Mouse (Mus musculus): ENCODE results near the gene Ssmem1. TPM values are rescaled to one million over a fixed set of nuclear protein-coding genes. Genes with fewer than 3 reads are reported as not detected.

Ssmem1 gene
- polyA plus RNA-seq, 1 experiment from 2014 or later: not detected

DNA sequence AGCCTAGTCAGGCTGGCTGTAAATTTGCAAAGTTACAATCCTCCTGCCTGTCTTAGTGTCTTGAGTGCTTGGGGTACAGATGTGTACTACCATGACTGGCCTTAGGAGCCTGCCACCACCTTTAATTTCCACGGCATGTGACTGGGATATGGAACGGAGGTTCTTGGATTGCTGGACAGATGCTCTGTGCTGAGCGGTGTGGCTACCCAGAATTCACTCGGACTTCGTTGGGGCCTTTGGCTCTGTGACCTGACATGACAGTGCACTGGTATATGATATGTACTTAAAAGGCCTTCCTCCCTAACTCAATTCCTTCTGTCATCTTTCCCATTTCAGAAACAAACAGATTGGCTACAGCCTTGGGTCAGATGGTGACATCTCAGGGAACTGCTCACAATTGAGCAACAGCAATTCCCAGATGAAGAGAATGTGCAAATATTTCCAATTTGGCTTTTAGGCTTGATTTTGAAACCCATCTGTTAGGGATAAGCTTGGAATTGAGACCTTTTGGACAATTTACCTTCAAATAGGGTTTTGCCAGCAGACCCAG lies 45.0 kb downstream of the Ssmem1 start:
- Histone ChIP-seq H3K4me1 (replicated peaks) (peaks cover 39% of the 10 kb centered on the region), H3K36me3 (peaks cover 14% of the 10 kb centered on the region), H3K27me3 (no peaks in the 10 kb centered on the region), H3K4me3 (replicated peaks) (no peak overlapping the region), H3K4me2 (no peak overlapping the region), H3K9me3 (0 out of 2 replicates have a peak, but pooled peaks cover 4% of the 10 kb centered on the region), H3K27ac (peak overlapping the region; percentile 51; the same call in 1 of the 2 replicates), H3K9ac (replicated peaks) (no peak overlapping the region)
- ATAC-seq (ENCODE audit: insufficient number of reproducible peaks, insufficient read depth, low FRiP score, low TSS enrichment, low read depth): no peak
- WGBS: 80% methylated on average over 5 of the region's 5 CpGs

DNA sequence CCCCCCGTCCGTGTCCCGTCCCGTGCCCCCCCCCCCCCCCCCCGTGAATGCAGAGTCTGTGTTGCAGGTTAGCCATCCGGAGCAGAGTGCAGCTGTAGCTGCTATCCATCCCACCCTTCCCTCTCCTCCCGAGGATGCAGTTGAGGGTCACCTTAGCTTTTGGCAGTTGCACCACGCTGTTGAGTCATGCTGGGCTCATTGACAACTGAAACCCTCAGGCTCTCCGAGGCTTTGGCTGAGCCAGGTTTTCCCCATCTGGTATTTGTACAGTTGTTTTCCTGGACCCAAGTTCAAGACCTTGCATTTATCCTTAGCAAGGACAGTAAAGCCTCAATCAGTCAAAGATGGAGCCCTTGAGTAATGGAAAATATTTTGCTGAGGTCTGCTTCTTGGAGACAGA lies 46.4 kb downstream of the Ssmem1 start:
- ATAC-seq (ENCODE audit: insufficient number of reproducible peaks, insufficient read depth, low FRiP score, low TSS enrichment, low read depth): no peak

GRCm38 (mm10) chr6:30559726-30560125 lies 50.1 kb downstream of the Ssmem1 start:
- Histone ChIP-seq H3K27me3 (no peaks in the 10 kb centered on the region), H3K27ac (no peak overlapping the region), H3K36me3 (peaks cover 31% of the 10 kb centered on the region), H3K4me3 (replicated peaks) (no peak overlapping the region), H3K9me3 (no peaks in the 10 kb centered on the region), H3K4me1 (replicated peaks) (peaks cover 2% of the 10 kb centered on the region; the same call in 1 of the 2 replicates), H3K4me2 (no peak overlapping the region), H3K9ac (replicated peaks) (no peak overlapping the region)
- 40% methylated on average over 1 of the region's 1 CpGs for WGBS
- no peak for ATAC-seq (ENCODE audit: insufficient number of reproducible peaks, insufficient read depth, low FRiP score, low TSS enrichment, low read depth)

More for the DNA sequence above, 46.4 kb downstream of the Ssmem1 start:
- H3K36me3 ChIP-seq: peaks cover 14% of the 10 kb centered on the region
- H3K27me3 ChIP-seq: no peaks in the 10 kb centered on the region
- H3K27ac ChIP-seq: no peak overlapping the region
- WGBS: 14% methylated on average over 6 of the region's 9 CpGs
- H3K4me3 ChIP-seq (replicated peaks): no peak overlapping the region
- H3K4me1 ChIP-seq (replicated peaks): peaks cover 29% of the 10 kb centered on the region
- H3K9me3 ChIP-seq: 0 out of 2 replicates have a peak, but pooled peaks cover 1% of the 10 kb centered on the region
- H3K9ac ChIP-seq (replicated peaks): no peak overlapping the region
- no peak overlapping the region for H3K4me2 ChIP-seq

- Histone ChIP-seq H3K4me2 (no peak overlapping the region), H3K9ac (replicated peaks) (no peak overlapping the region), H3K36me3 (peaks cover 36% of the 10 kb centered on the region), H3K27me3 (no peaks in the 10 kb centered on the region), H3K27ac (no peak overlapping the region), H3K9me3 (no peaks in the 10 kb centered on the region), H3K4me1 (replicated peaks) (no peaks in the 10 kb centered on the region), H3K4me3 (replicated peaks) (no peak overlapping the region)
- WGBS: 82% methylated on average over 4 of the region's 4 CpGs
- ATAC-seq (ENCODE audit: insufficient number of reproducible peaks, insufficient read depth, low FRiP score, low TSS enrichment, low read depth): no peak
Measured at GRCm38 (mm10) chr6:30562132-30562531, 52.5 kb downstream of the Ssmem1 start.

DNA sequence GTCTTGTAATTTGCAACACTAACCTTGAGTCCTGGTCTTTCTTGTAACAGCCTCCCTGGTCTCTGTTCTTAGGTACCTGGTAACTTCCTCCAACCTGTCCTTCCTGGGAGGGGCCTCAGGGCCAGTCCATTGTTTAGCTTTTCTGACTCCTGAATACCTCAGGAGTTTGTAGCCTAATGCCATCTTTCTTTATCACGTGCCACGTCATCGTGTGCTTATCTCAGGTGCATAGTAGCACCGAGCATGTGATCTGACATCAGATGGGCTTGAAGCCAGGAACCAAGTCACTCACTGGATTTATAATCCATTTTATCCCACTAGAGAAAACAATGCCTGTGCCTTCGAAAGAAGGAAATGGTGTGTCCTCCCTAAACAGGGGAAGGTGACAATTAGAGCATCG lies 53.9 kb downstream of the Ssmem1 start:
- Histone ChIP-seq H3K9me3 (no peaks in the 10 kb centered on the region), H3K27ac (no peak overlapping the region), H3K4me3 (replicated peaks) (no peak overlapping the region), H3K9ac (replicated peaks) (no peak overlapping the region), H3K4me2 (no peak overlapping the region), H3K36me3 (peaks cover 25% of the 10 kb centered on the region), H3K4me1 (replicated peaks) (no peaks in the 10 kb centered on the region), H3K27me3 (no peaks in the 10 kb centered on the region)
- ATAC-seq (ENCODE audit: insufficient number of reproducible peaks, insufficient read depth, low FRiP score, low TSS enrichment, low read depth): no peak
- 87% methylated on average over 6 of the region's 6 CpGs for WGBS

GRCm38 (mm10) chr6:30564051-30564450 lies 54.4 kb downstream of the Ssmem1 start:
- no peaks in the 10 kb centered on the region for H3K9me3 ChIP-seq
- H3K36me3 ChIP-seq: peaks cover 21% of the 10 kb centered on the region
- H3K4me1 ChIP-seq (replicated peaks): no peaks in the 10 kb centered on the region
- no peak for ATAC-seq (ENCODE audit: insufficient number of reproducible peaks, insufficient read depth, low FRiP score, low TSS enrichment, low read depth)
- no peak overlapping the region for H3K4me2 ChIP-seq
- no peak overlapping the region for H3K4me3 ChIP-seq (replicated peaks)
- no peaks in the 10 kb centered on the region for H3K27me3 ChIP-seq
- H3K9ac ChIP-seq (replicated peaks): no peak overlapping the region
- H3K27ac ChIP-seq: no peak overlapping the region
- 92% methylated on average over 6 of the region's 6 CpGs for WGBS

GRCm38 (mm10) chr6:30568069-30568468 lies 58.4 kb downstream of the Ssmem1 start, which contains the start of gene Cpa4:
Gene Cpa4, plus strand, starts transcription at chr6:30568369.
- H3K9me3 ChIP-seq: no peaks in the 10 kb centered on the region
- no peak within 1 kb of the TSS for H3K4me2 ChIP-seq
- no peak within 1 kb of the TSS for H3K4me3 ChIP-seq (replicated peaks)
- peaks cover 5% of the 10 kb centered on the region for H3K4me1 ChIP-seq (replicated peaks)
- H3K27ac ChIP-seq: peak within 1 kb of the TSS; percentile 26; the same call in 1 of the 2 replicates
- WGBS: 71% methylated on average over 5 of the region's 5 CpGs
- H3K9ac ChIP-seq (replicated peaks): no peak within 1 kb of the TSS
- no peak for ATAC-seq (ENCODE audit: insufficient number of reproducible peaks, insufficient read depth, low FRiP score, low TSS enrichment, low read depth)
- no peaks in the 10 kb centered on the region for H3K27me3 ChIP-seq
- peaks cover 16% of the 10 kb centered on the region; the same call in 1 of the 2 replicates for H3K36me3 ChIP-seq

GRCm38 (mm10) chr6:30569331-30569730 lies 59.7 kb downstream of the Ssmem1 start:
- no peak overlapping the region for H3K27ac ChIP-seq
- H3K4me1 ChIP-seq (replicated peaks): peaks cover 16% of the 10 kb centered on the region
- no peaks in the 10 kb centered on the region for H3K27me3 ChIP-seq
- WGBS: 89% methylated on average over 10 of the region's 10 CpGs
- peaks cover 13% of the 10 kb centered on the region; the same call in 1 of the 2 replicates for H3K36me3 ChIP-seq
- H3K4me3 ChIP-seq (replicated peaks): no peak overlapping the region
- H3K4me2 ChIP-seq: no peak overlapping the region
- H3K9ac ChIP-seq (replicated peaks): no peak overlapping the region
- ATAC-seq (ENCODE audit: insufficient number of reproducible peaks, insufficient read depth, low FRiP score, low TSS enrichment, low read depth): no peak
- H3K9me3 ChIP-seq: no peaks in the 10 kb centered on the region

Other genes with a start within 250 kb of the Ssmem1 start
- gene Ube2h, start 205.3 kb upstream of the Ssmem1 start, polyA plus RNA-seq (2016; fragmentation: Nextera tagmentation; extraction: Ambion mirVana): 49.9 and 54.2 TPM in 2 replicates
- 81.7 and 83.3 TPM in 2 replicates for gene Zc3hc1, start 118.8 kb upstream of the Ssmem1 start, polyA plus RNA-seq (2016; fragmentation: Nextera tagmentation; extraction: Ambion mirVana)
- gene Klhdc10, start 108.0 kb upstream of the Ssmem1 start, polyA plus RNA-seq (2016; fragmentation: Nextera tagmentation; extraction: Ambion mirVana): 41.8 and 49.8 TPM in 2 replicates
- gene Tmem209, start 66 bp upstream of the Ssmem1 start, polyA plus RNA-seq (2016; fragmentation: Nextera tagmentation; extraction: Ambion mirVana): 36.4 and 39.9 TPM in 2 replicates
- gene Cpa2, start 31.7 kb downstream of the Ssmem1 start, polyA plus RNA-seq (2016; fragmentation: Nextera tagmentation; extraction: Ambion mirVana): 23.7 and 28.1 TPM in 2 replicates
- gene Cpa4, start 58.5 kb downstream of the Ssmem1 start, polyA plus RNA-seq (2016; fragmentation: Nextera tagmentation; extraction: Ambion mirVana): 1.9 TPM in 2 replicates
- 0.14 and 0.33 TPM in 2 replicates for gene Cpa5, start 101.2 kb downstream of the Ssmem1 start, polyA plus RNA-seq (2016; fragmentation: Nextera tagmentation; extraction: Ambion mirVana)
- gene Cpa1, start 129.4 kb downstream of the Ssmem1 start, polyA plus RNA-seq (2016; fragmentation: Nextera tagmentation; extraction: Ambion mirVana): 0.40 and 0.64 TPM in 2 replicates
- gene Cep41, start 183.9 kb downstream of the Ssmem1 start, polyA plus RNA-seq (2016; fragmentation: Nextera tagmentation; extraction: Ambion mirVana): 51.1 and 53.5 TPM in 2 replicates
- gene Mest, start 213.7 kb downstream of the Ssmem1 start, polyA plus RNA-seq (2016; fragmentation: Nextera tagmentation; extraction: Ambion mirVana): 1,412 and 1,630 TPM in 2 replicates

All from limb, embryonic 12.5 days (tissue).